19 mouse cellular contexts compared by ENCODE assay signal in the genomic region with DNA sequence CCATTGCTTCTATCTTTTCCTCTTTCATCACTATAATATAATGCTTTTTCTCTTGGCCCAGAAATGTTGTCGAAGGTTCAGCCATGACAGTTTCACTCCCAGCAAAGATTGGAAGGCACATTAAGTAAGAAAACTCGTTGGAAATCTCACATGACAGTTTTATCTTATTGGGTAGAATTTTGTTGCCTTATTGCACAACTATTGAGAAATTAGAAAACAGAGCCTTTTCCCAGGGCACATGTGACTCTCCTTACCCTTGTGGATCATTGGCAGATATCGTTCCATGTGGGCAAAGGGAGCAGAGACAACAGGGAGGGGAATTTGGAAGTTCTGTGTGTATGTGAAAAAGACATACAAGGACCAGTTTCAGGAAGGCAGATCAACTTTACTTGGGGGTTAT.
"Had no signal": no experiment of that assay in that cellular context is flagged by ENCODE, and none has a peak within 500 bp of the region (broad histone marks: within the 10 kb centered on the region; RNA-seq: fewer than 3 reads in every experiment).

No protein-coding gene starts in this region.

- H3K27me3 ChIP-seq: midbrain, embryonic 12.5 days; neural tube, embryonic 13.5 days; neural tube, embryonic 15.5 days; stomach, embryonic 15.5 days had no signal

- H3K4me3 ChIP-seq: midbrain, embryonic 10.5 days; midbrain, embryonic 12.5 days; myocyte; neural tube, embryonic 13.5 days; neural tube, embryonic 15.5 days; stomach, embryonic 15.5 days had no signal

- DNase-seq: lung, postnatal 10 days; lung, postnatal 4 days; midbrain, embryonic 14.5 days; retina, postnatal 1 day; right cerebral cortex, adult 18-20 months; right cerebral cortex, postnatal 25 days; right cerebral cortex, postnatal 4 days; thymus, adult 2 months; thymus, postnatal 25 days; thymus, postnatal 4 days had no signal

- H3K9me3 ChIP-seq: midbrain, embryonic 10.5 days; neural tube, embryonic 13.5 days; stomach, embryonic 15.5 days had no signal

- H3K36me3 ChIP-seq: midbrain, embryonic 10.5 days; midbrain, embryonic 12.5 days; neural tube, embryonic 13.5 days; neural tube, embryonic 15.5 days; stomach, embryonic 15.5 days had no signal

- H3K4me1 ChIP-seq: midbrain, embryonic 10.5 days; midbrain, embryonic 12.5 days; neural tube, embryonic 13.5 days; neural tube, embryonic 15.5 days; stomach, embryonic 15.5 days had no signal

- ATAC-seq: midbrain, embryonic 16.5 days had no signal

- H3K9ac ChIP-seq: lung, embryonic 14.5 days; midbrain, embryonic 12.5 days; neural tube, embryonic 13.5 days; neural tube, embryonic 15.5 days; stomach, embryonic 15.5 days had no signal

- H3K4me2 ChIP-seq: lung, embryonic 14.5 days; midbrain, embryonic 12.5 days; neural tube, embryonic 13.5 days; neural tube, embryonic 15.5 days; stomach, embryonic 15.5 days had no signal

- H3K27ac ChIP-seq: midbrain, embryonic 10.5 days; midbrain, embryonic 12.5 days; neural tube, embryonic 13.5 days; neural tube, embryonic 15.5 days; stomach, embryonic 15.5 days; stomach, postnatal 0 days had no signal
